Mouse (Mus musculus) heart, postnatal 0 days (tissue): Measurements from ENCODE around the gene Slc48a1.

Experiments
- CTCF ChIP-seq: IDR thresholded peaks from 2 replicates; pipeline ENCODE4 v1.5.1; 2016; ENCODE audit warnings: antibody characterized with exemption, control low read depth, low read depth
- EP300 ChIP-seq: IDR thresholded peaks from 2 replicates; pipeline ENCODE4 v1.6.1; 2016; ENCODE audit warnings: antibody characterized with exemption, low read depth

DNA sequence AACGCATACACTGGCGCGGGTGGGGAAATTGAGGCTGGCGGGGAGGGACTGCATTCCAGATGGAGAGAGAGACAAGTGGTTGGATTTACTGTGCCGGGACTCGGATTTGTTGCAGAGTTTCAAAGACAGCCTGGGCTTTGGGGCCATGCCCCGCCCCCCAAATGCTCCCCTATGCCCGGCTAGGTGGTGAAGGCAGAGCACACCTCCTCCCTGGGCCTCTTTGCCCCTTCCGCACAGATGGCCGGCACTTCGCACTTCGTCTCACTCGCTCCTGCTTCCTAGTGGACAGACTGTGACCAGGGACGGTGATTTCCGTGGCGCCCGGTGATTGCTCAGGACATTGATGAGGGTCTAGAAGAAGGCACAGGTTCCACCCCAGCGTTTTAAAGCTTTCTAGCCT is 10.1 kb upstream of the Slc48a1 start:
- TF ChIP-seq CTCF (peak; percentile 45), EP300 (peak; percentile 24; the same call in 1 of the 2 replicates)
